Mouse (Mus musculus): Measurements from ENCODE around the gene Tgif1.

GRCm38 (mm10) chr17:70847086-70847485 lies 6.3 kb downstream of the Tgif1 start:
- TF ChIP-seq CTCF (IDR thresholded peaks at IDR 0.05; ENCODE audit: borderline replicate concordance, extremely low read depth, insufficient read depth, insufficient read length) (peak; percentile 50; the same call in 1 of the 2 replicates), POLR2A (IDR thresholded peaks at IDR 0.05; ENCODE audit: borderline replicate concordance, extremely low read depth, insufficient read depth, insufficient read length, poor library complexity, severe bottlenecking) (no peak)

Data from brain, embryonic 14.5 days (tissue).